Mouse (Mus musculus) liver, embryonic 14 days (tissue): ENCODE data around the gene Vps50. TPM values are rescaled to one million over a fixed set of nuclear protein-coding genes. Genes with fewer than 3 reads are reported as not detected.

ENCODE experiments used
- polyA plus RNA-seq: library from polyadenylated mRNA; depleted of rRNA; stranded (reverse); fragments of >200 nt; gene quantifications from 2 replicates; pipeline ENCODE4 v1.2.3, GENCODE M21; 2012; rRNA removed

Vps50 gene
- 5.0 TPM in 2 replicates for polyA plus RNA-seq

GRCm38 (mm10) chr6:3498162-3498848 is at the start of gene Vps50, which contains the start of gene Hepacam2:
Vps50 (plus strand) TSS chr6:3498382.
Hepacam2 (minus strand) TSS chr6:3498298.

Other genes starting within 250 kb of the Vps50 start
- 1.4 and 2.3 TPM in 2 replicates for gene Samd9l, start 98.8 kb upstream of the Vps50 start, polyA plus RNA-seq
- 0.02 and 0.07 TPM in 2 replicates for gene Hepacam2, start 84 bp upstream of the Vps50 start, polyA plus RNA-seq